Mouse (Mus musculus): ENCODE measurements around the gene BC035044. TPM values are rescaled to one million over a fixed set of nuclear protein-coding genes. Genes with fewer than 3 reads are reported as not detected.
A peak's percentile ranks its signal among the peaks of the same experiment; 100 is the strongest.

BC035044 gene
- polyA plus RNA-seq, 1 experiment from 2014 or later = 0.60 TPM

GRCm38 (mm10) chr6:128871910-128872610, 18.9 kb downstream of the BC035044 start:
- no peaks in the 10 kb centered on the region for H3K9me3 ChIP-seq
- H3K9ac ChIP-seq (replicated peaks) = no peak overlapping the region
- 91% methylated on average over 1 of the region's 1 CpGs for WGBS
- H3K4me2 ChIP-seq (replicated peaks) = no peak overlapping the region
- H3K27ac ChIP-seq (replicated peaks) = no peak overlapping the region
- no peaks in the 10 kb centered on the region for H3K36me3 ChIP-seq
- no peaks in the 10 kb centered on the region for H3K4me1 ChIP-seq
- no peak overlapping the region for H3K4me3 ChIP-seq
- ATAC-seq (replicated peaks) = no peak
- H3K27me3 ChIP-seq = no peaks in the 10 kb centered on the region

DNA sequence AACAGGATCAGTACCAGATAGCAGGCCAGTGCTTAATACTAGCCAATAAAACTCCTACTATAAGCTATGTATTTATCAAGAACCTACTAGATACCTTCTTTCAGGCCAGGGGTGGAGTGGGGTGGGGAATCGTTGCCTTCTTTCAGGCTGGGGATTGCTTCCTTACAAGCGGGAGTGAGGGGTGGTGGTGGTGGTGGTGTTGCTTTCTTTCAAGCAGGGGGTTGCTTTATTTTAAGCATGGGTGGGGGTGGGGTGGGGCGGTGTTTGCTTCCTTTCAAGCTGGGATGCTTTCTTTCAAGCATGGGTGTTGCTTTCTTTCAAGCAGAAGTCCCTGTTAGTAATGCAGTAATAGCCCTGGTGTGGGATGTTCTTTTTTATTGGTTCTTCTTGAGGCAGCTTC, 22.1 kb downstream of the BC035044 start:
- no peaks in the 10 kb centered on the region for H3K36me3 ChIP-seq
- no peak overlapping the region for H3K9ac ChIP-seq (replicated peaks)
- no peak overlapping the region for H3K4me2 ChIP-seq (replicated peaks)
- H3K27me3 ChIP-seq = no peaks in the 10 kb centered on the region
- H3K27ac ChIP-seq (replicated peaks) = no peak overlapping the region
- H3K4me1 ChIP-seq = no peaks in the 10 kb centered on the region
- no peak for ATAC-seq (replicated peaks)
- WGBS = 8% methylated on average over 3 of the region's 3 CpGs
- no peak overlapping the region for H3K4me3 ChIP-seq
- H3K9me3 ChIP-seq = no peaks in the 10 kb centered on the region

GRCm38 (mm10) chr6:128857976-128858375, 33.0 kb downstream of the BC035044 start:
- ATAC-seq (replicated peaks) = no peak
- Histone ChIP-seq H3K9me3 (no peaks in the 10 kb centered on the region), H3K4me3 (no peak overlapping the region), H3K9ac (replicated peaks) (no peak overlapping the region), H3K27me3 (no peaks in the 10 kb centered on the region), H3K36me3 (no peaks in the 10 kb centered on the region), H3K4me1 (no peaks in the 10 kb centered on the region), H3K4me2 (replicated peaks) (no peak overlapping the region), H3K27ac (replicated peaks) (no peak overlapping the region)
- 91% methylated on average over 2 of the region's 2 CpGs for WGBS

DNA sequence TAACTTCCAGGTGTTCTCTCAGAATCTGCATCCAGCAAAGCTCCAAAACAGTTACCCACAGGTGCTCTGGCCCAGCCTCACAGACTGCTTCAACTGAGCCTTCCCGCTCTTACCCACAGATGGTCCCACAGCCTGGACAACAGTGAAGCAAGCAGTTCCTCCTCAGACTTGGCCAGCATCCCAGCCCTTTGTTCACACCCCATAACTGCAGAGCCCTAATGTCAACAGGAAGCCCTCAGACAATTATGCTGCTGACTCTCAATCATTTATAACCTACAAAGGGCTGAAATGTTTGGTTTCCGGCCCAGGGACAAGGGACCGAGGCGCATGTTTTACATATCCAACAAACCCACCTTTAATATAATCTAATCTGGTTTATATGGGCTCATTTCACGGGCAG, 34.7 kb downstream of the BC035044 start:
- Histone ChIP-seq H3K27me3 (no peaks in the 10 kb centered on the region), H3K9ac (replicated peaks) (no peak overlapping the region), H3K36me3 (no peaks in the 10 kb centered on the region), H3K9me3 (no peaks in the 10 kb centered on the region), H3K4me3 (no peak overlapping the region), H3K4me2 (replicated peaks) (no peak overlapping the region), H3K27ac (replicated peaks) (no peak overlapping the region), H3K4me1 (no peaks in the 10 kb centered on the region)
- peak; percentile 57; the same call in 1 of the 2 replicates for ATAC-seq (replicated peaks)
- 46% methylated on average over 5 of the region's 5 CpGs for WGBS

DNA sequence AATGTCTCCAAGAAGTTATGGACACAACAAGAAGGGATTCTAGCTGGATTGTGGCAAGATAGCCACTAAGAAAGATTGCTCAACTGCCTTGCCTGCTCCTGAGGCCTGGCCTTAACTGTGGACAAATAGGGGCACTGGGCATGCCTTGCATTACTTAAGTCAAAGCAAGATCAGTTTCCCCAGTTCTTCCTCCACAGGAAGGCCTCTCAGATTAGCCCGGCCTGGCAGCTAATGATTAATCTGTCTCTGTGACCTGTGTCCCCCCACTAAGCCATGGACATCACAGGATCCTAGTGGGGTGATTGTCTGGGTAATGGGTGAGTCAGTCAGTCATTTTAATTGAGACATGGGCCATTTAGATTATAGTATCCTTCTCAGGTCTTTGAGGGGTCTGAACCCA, 35.4 kb downstream of the BC035044 start:
- no peak overlapping the region for H3K27ac ChIP-seq (replicated peaks)
- ATAC-seq (replicated peaks) = no peak
- H3K4me2 ChIP-seq (replicated peaks) = no peak overlapping the region
- H3K27me3 ChIP-seq = no peaks in the 10 kb centered on the region
- H3K9me3 ChIP-seq = no peaks in the 10 kb centered on the region
- no peaks in the 10 kb centered on the region for H3K4me1 ChIP-seq
- WGBS = 94% methylated on average over 1 of the region's 1 CpGs
- H3K9ac ChIP-seq (replicated peaks) = no peak overlapping the region
- no peaks in the 10 kb centered on the region for H3K36me3 ChIP-seq
- no peak overlapping the region for H3K4me3 ChIP-seq

DNA sequence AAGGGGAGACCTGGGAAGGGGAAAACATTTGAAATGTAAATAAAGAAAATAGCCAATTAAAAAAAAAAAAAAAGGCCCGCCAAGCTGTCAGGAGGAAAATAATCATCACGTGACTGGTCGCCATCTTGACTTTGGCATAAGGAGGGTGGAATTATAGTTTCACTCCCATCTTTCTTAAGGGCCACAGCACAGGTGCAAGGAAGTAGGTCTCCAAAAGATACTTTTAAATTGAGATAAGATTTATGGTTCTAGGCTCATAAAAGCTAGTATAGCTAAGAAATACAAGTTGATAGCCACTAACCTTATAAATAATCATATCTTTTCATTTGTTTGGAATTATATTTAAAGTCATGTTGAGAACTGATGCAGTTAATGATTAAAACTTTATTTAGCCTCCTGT, 36.0 kb downstream of the BC035044 start:
- Histone ChIP-seq H3K4me1 (no peaks in the 10 kb centered on the region), H3K4me3 (no peak overlapping the region), H3K9ac (replicated peaks) (no peak overlapping the region), H3K9me3 (no peaks in the 10 kb centered on the region), H3K36me3 (no peaks in the 10 kb centered on the region), H3K4me2 (replicated peaks) (no peak overlapping the region), H3K27me3 (no peaks in the 10 kb centered on the region), H3K27ac (replicated peaks) (no peak overlapping the region)
- 99% methylated on average over 3 of the region's 3 CpGs for WGBS
- ATAC-seq (replicated peaks) = no peak

DNA sequence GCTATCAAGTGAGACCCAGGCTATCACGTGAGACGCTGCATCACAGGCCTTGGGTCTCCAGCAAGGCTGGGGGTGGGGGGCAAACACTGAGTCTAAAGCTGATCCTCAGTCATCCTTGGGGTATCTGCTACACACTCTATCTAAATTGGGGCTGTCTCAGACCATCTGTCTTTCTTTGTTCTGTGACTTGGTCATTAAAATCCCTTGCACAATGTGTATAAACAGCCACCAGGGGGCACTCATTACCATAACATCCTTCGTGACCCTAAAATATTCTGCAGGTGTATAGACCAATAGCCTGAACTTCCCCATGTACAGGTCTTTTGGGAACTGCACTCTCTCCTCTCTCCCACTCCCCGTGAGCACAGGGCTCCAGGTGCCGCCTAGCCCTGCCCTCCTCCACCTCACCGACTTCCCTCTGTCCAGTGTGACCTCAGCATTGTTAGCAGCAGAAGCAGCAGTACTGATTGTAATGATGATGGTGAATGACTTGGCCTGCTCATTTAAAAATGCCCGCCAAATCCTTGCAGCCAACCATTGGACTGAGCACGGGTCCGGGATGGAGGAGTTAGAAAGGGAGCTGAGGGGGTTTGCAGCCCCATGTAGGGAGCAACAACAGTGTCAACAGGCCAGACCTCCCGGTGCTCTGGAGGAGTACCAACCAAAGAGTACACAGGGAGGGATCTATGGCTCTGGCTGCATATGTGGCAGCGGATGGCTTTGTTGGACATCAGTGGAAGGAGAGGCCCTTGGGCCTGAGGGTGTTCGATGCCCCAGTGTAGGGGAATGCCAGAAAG, 36.7 kb downstream of the BC035044 start:
- no peak overlapping the region for H3K4me3 ChIP-seq
- H3K9me3 ChIP-seq = no peaks in the 10 kb centered on the region
- no peaks in the 10 kb centered on the region for H3K36me3 ChIP-seq
- WGBS = 44% methylated on average over 12 of the region's 12 CpGs
- H3K27ac ChIP-seq (replicated peaks) = no peak overlapping the region
- no peak overlapping the region; the same call in 1 of the 2 replicates for H3K9ac ChIP-seq (replicated peaks)
- H3K27me3 ChIP-seq = no peaks in the 10 kb centered on the region
- no peaks in the 10 kb centered on the region for H3K4me1 ChIP-seq
- peak; percentile 78 for ATAC-seq (replicated peaks)
- H3K4me2 ChIP-seq (replicated peaks) = no peak overlapping the region

- no peak overlapping the region for H3K4me3 ChIP-seq
- no peaks in the 10 kb centered on the region for H3K9me3 ChIP-seq
- H3K27me3 ChIP-seq = no peaks in the 10 kb centered on the region
- H3K36me3 ChIP-seq = no peaks in the 10 kb centered on the region
- 85% methylated on average over 3 of the region's 3 CpGs for WGBS
- H3K27ac ChIP-seq (replicated peaks) = no peak overlapping the region
- no peaks in the 10 kb centered on the region for H3K4me1 ChIP-seq
- ATAC-seq (replicated peaks) = no peak
- no peak overlapping the region for H3K4me2 ChIP-seq (replicated peaks)
- no peak overlapping the region for H3K9ac ChIP-seq (replicated peaks)
Observed at GRCm38 (mm10) chr6:128852766-128853165, 38.2 kb downstream of the BC035044 start.

DNA sequence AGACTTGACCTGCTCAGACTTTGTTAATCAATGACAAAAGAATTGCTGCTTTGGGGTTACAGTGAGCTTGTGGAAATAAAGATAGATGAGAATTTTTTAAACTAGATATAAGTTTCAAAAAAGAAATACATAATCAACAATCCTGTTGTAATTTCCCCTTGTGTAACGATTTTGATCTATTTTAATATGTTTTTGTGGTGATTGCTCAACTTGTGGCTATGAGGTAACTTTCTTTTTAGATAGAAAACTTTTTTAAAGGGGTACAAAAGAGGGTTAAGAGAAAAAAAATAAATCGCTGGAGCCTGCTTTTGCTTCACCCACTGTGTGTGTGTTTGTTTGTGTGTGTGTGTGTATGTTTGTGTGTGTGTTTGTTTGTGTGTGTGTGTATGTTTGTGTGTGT, 39.8 kb downstream of the BC035044 start:
- WGBS = 87% methylated on average over 2 of the region's 2 CpGs
- Histone ChIP-seq H3K4me1 (no peaks in the 10 kb centered on the region), H3K36me3 (no peaks in the 10 kb centered on the region), H3K4me3 (no peak overlapping the region), H3K4me2 (replicated peaks) (no peak overlapping the region), H3K9ac (replicated peaks) (no peak overlapping the region), H3K27ac (replicated peaks) (no peak overlapping the region), H3K27me3 (no peaks in the 10 kb centered on the region), H3K9me3 (no peaks in the 10 kb centered on the region)
- ATAC-seq (replicated peaks) = no peak

GRCm38 (mm10) chr6:128850671-128851070, 40.3 kb downstream of the BC035044 start:
- no peaks in the 10 kb centered on the region for H3K9me3 ChIP-seq
- 84% methylated on average over 2 of the region's 2 CpGs for WGBS
- no peaks in the 10 kb centered on the region for H3K27me3 ChIP-seq
- H3K36me3 ChIP-seq = no peaks in the 10 kb centered on the region
- H3K4me1 ChIP-seq = no peaks in the 10 kb centered on the region
- H3K9ac ChIP-seq (replicated peaks) = no peak overlapping the region
- no peak for ATAC-seq (replicated peaks)
- H3K4me2 ChIP-seq (replicated peaks) = no peak overlapping the region
- no peak overlapping the region for H3K27ac ChIP-seq (replicated peaks)
- no peak overlapping the region for H3K4me3 ChIP-seq

DNA sequence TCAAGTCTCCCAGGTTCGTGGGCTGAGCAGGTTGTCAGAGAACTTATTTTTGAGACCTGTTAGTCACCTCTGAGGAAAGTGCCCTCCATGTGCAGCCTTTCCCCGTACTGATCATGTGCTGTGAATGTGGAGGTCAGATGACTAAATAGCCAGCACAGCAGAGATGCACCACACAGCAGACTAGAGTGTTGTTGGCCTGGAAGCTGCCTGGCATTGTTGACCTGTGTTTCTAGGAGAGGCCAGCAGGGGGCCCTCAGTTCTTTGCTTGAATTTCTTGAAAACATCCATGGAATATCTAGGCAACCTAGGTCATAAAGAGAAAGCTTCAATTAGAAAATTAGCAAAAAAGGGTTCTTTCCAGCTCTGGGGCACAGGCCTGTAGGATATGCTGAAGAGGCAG, 41.0 kb downstream of the BC035044 start:
- 52% methylated on average over 2 of the region's 2 CpGs for WGBS
- Histone ChIP-seq H3K9ac (replicated peaks) (no peak overlapping the region), H3K36me3 (no peaks in the 10 kb centered on the region), H3K27ac (replicated peaks) (no peak overlapping the region), H3K4me3 (no peak overlapping the region), H3K9me3 (no peaks in the 10 kb centered on the region), H3K27me3 (no peaks in the 10 kb centered on the region), H3K4me2 (replicated peaks) (no peak overlapping the region), H3K4me1 (no peaks in the 10 kb centered on the region)
- ATAC-seq (replicated peaks) = 0 out of 2 replicates have a peak, but pooled peaks have one; percentile 20

DNA sequence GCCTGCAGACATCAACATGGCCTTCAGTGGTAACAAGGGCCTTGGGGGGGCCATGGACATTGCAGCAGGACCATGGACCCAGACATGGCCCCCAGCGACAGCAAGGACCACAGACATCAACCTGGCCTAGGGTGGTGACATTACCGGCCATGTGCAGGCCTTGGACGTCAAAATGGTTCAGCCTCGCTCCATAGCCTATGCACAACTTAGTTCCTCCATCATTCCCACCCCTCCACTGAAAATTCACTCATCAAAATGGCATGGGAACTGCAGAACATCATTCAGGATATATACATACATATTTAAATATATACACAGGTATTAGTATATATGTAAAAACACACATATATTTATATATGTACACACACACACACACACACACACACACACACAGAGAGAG, 43.5 kb downstream of the BC035044 start:
- Histone ChIP-seq H3K27ac (replicated peaks) (no peak overlapping the region), H3K4me2 (replicated peaks) (no peak overlapping the region), H3K4me3 (no peak overlapping the region), H3K9ac (replicated peaks) (no peak overlapping the region), H3K27me3 (no peaks in the 10 kb centered on the region), H3K36me3 (no peaks in the 10 kb centered on the region), H3K9me3 (no peaks in the 10 kb centered on the region), H3K4me1 (peaks cover 9% of the 10 kb centered on the region)
- no peak for ATAC-seq (replicated peaks)
- 89% methylated on average over 4 of the region's 4 CpGs for WGBS

Data from forebrain, embryonic 15.5 days (tissue).